Mouse (Mus musculus) T-helper 1 cell (primary cell): ENCODE measurements around the gene Shank1.

ENCODE experiments used
- in situ Hi-C: fragments of 300-600 bp; cut with MboI, MseI; formaldehyde crosslinking; loops from one replicate; pipeline ENCODE4 v1.15.1; 2025; ENCODE audit warnings: high pct_unique_total_duplicates

Gene Shank1

GRCm38 (mm10) chr7:44337121-44337849 is 27.2 kb downstream of the Shank1 start:
- in situ Hi-C loops: no loop called here

- in situ Hi-C loops: no loop called here
Measured at GRCm38 (mm10) chr7:44340226-44340625, 30.2 kb downstream of the Shank1 start.

- in situ Hi-C loops: no loop called here
Measured at GRCm38 (mm10) chr7:44341119-44341518, 31.1 kb downstream of the Shank1 start.

- in situ Hi-C loops: no loop called here
Measured at GRCm38 (mm10) chr7:44341714-44342113, 31.7 kb downstream of the Shank1 start.

- in situ Hi-C loops: no loop called here
Measured at GRCm38 (mm10) chr7:44343459-44344015, 33.5 kb downstream of the Shank1 start.

GRCm38 (mm10) chr7:44344622-44345021 is 34.6 kb downstream of the Shank1 start:
- in situ Hi-C loops: no loop called here

- in situ Hi-C loops: no loop called here
Measured at GRCm38 (mm10) chr7:44349043-44349442, 39.0 kb downstream of the Shank1 start.

GRCm38 (mm10) chr7:44350957-44351711 is 41.1 kb downstream of the Shank1 start:
- in situ Hi-C loops: loop anchor here (5.0 kb wide), 1 partner anchor 84 kb away; no protein-coding TSS in a partner anchor

- in situ Hi-C loops: loop anchor here (5.0 kb wide), 1 partner anchor 85 kb away; no protein-coding TSS in a partner anchor
Measured at GRCm38 (mm10) chr7:44351881-44352749, 42.1 kb downstream of the Shank1 start.

- in situ Hi-C loops: loop anchor here (5.0 kb wide), 1 partner anchor 86 kb away; no protein-coding TSS in a partner anchor
Measured at GRCm38 (mm10) chr7:44352750-44353600, 42.9 kb downstream of the Shank1 start.

- in situ Hi-C loops: loop anchor here (5.0 kb wide), 1 partner anchor 86 kb away; no protein-coding TSS in a partner anchor
Measured at GRCm38 (mm10) chr7:44353601-44354340, 43.7 kb downstream of the Shank1 start.

GRCm38 (mm10) chr7:44355411-44355810 is 45.4 kb downstream of the Shank1 start:
- in situ Hi-C loops: no loop called here

GRCm38 (mm10) chr7:44356590-44357481 is 46.8 kb downstream of the Shank1 start:
- in situ Hi-C loops: no loop called here

- in situ Hi-C loops: no loop called here
Measured at GRCm38 (mm10) chr7:44357531-44357930, 47.5 kb downstream of the Shank1 start.

- in situ Hi-C loops: no loop called here
Measured at GRCm38 (mm10) chr7:44358012-44358411, 48.0 kb downstream of the Shank1 start.

GRCm38 (mm10) chr7:44358886-44359654 is 49.0 kb downstream of the Shank1 start:
- in situ Hi-C loops: no loop called here

- in situ Hi-C loops: no loop called here
Measured at GRCm38 (mm10) chr7:44359908-44360672, 50.0 kb downstream of the Shank1 start.
